Mouse (Mus musculus): ENCODE results near the gene Arntl2. TPM values are rescaled to one million over a fixed set of nuclear protein-coding genes. Genes with fewer than 3 reads are reported as not detected.

Arntl2 gene
- polyA plus RNA-seq, 1 experiment: 25.6 TPM

DNA sequence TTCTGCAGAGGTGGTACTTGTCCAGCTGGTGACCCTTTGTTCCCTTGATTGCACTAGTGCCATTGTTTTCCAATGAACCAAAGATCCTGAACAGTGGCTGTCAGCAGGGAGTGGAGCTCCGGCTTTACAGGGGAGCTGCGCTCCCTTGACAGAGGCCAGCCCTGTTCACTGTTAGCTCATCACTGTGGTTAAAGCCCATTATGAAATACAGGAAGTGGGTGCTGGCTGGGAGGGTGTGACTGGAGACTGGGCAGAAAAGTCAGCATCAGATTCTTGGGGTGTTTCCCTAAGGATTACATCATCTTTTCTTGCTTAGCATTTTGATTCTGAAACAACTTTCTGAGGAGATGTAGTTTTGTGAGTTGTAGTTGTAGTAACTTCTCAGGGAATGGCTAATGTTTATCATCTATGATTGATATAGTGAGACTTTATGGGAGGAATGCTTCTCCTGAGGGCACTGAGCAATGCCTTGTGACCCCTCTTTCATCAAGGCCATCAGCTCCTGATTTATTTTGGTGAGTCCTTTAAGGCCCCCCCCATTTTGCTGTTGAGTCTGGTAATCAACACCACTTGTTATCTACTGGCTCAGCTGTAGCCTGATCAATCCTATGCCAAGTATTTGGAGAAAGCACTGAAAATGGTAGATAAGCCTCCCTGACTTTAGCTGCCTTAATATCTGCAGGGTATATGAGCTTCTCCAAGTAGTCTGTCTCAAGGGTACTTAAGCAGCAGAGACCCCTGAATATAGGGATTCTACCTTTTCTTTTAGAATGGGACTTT lies 19.1 kb upstream of the Arntl2 start:
- Histone ChIP-seq H3K4me1 (ENCODE audit: control insufficient read depth, insufficient read depth, low read length) (no peaks in the 10 kb centered on the region), H3K27ac (ENCODE audit: insufficient read depth, low read length) (no peak overlapping the region), H3K4me3 (ENCODE audit: insufficient read depth, low read length) (no peak overlapping the region)
- TF ChIP-seq POLR2A (IDR thresholded peaks at IDR 0.05; ENCODE audit: extremely low read depth, insufficient read depth, low read length) (no peak), CTCF (IDR thresholded peaks at IDR 0.05; ENCODE audit: extremely low read depth, insufficient read depth, low read length) (no peak)

DNA sequence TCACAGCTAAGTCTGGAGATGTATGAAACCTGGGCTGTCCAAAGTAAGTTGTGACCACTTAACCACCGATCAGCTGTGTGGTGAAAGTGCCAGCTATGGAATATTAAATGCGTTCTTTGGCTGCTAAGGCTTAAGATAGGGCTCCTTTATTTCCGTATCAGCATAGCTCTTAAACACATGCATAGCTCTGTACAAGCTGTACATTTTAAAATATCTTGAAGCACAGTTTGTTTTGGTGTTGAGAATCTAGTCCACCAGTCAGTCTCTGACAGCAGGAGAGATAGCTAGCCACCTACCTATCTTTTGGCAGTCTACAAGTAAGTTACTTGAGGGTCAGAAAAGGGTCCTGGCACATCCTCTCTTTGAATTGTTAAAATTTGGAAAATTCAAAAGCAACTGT lies 17.8 kb upstream of the Arntl2 start:
- Histone ChIP-seq H3K4me3 (ENCODE audit: insufficient read depth, low read length) (no peak overlapping the region), H3K4me1 (ENCODE audit: control insufficient read depth, insufficient read depth, low read length) (no peaks in the 10 kb centered on the region), H3K27ac (ENCODE audit: insufficient read depth, low read length) (no peak overlapping the region)
- TF ChIP-seq CTCF (IDR thresholded peaks at IDR 0.05; ENCODE audit: extremely low read depth, insufficient read depth, low read length) (no peak), POLR2A (IDR thresholded peaks at IDR 0.05; ENCODE audit: extremely low read depth, insufficient read depth, low read length) (no peak)

DNA sequence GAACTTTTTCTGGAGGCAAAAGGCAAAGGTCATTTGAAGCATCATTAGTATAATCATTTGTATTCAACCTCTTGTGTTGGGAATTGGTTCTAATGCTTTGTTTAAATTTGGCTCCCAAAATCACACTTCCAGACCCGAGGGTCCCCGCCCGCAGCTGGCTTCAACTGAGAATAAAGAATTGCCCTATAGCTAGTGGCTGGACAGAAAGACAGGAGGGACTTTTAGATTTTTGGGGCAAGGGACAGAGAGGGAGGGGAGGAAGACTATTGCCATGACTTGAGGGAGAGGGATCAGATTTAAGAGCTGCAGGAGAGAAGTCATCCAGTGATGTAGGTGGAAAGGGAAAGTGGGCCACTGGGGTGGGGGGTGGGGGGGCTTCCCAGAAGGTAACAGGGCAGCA lies 14.3 kb upstream of the Arntl2 start:
- no peak overlapping the region for H3K4me3 ChIP-seq (ENCODE audit: insufficient read depth, low read length)
- no peak overlapping the region for H3K27ac ChIP-seq (ENCODE audit: insufficient read depth, low read length)
- TF ChIP-seq CTCF (IDR thresholded peaks at IDR 0.05; ENCODE audit: extremely low read depth, insufficient read depth, low read length) (no peak), POLR2A (IDR thresholded peaks at IDR 0.05; ENCODE audit: extremely low read depth, insufficient read depth, low read length) (no peak)
- no peaks in the 10 kb centered on the region for H3K4me1 ChIP-seq (ENCODE audit: control insufficient read depth, insufficient read depth, low read length)

DNA sequence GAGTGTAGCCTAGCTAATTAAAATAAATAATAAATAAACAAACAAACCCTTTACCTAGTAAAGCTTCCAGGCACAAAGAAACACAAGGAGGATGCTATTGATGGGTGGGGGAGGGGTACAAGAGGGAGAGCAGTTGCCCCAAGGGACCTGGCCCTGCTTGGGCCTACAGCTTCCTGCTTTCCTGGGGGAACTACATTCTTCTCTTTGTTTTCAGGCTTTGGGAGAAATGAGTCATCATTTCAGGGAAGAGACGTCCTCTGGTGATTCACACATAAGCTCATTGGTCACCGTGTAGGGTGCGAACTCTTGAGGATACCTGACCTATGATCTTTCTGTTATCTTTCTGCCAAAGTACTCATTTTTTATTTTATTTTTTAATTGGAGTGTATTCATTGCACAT lies 2.3 kb upstream of the Arntl2 start:
- TF ChIP-seq POLR2A (IDR thresholded peaks at IDR 0.05; ENCODE audit: extremely low read depth, insufficient read depth, low read length): no peak
- no peak for TF ChIP-seq CTCF (IDR thresholded peaks at IDR 0.05; ENCODE audit: extremely low read depth, insufficient read depth, low read length)
- H3K4me3 ChIP-seq (ENCODE audit: insufficient read depth, low read length): no peak overlapping the region
- H3K27ac ChIP-seq (ENCODE audit: insufficient read depth, low read length): no peak overlapping the region
- H3K4me1 ChIP-seq (ENCODE audit: control insufficient read depth, insufficient read depth, low read length): peaks cover 3% of the 10 kb centered on the region

DNA sequence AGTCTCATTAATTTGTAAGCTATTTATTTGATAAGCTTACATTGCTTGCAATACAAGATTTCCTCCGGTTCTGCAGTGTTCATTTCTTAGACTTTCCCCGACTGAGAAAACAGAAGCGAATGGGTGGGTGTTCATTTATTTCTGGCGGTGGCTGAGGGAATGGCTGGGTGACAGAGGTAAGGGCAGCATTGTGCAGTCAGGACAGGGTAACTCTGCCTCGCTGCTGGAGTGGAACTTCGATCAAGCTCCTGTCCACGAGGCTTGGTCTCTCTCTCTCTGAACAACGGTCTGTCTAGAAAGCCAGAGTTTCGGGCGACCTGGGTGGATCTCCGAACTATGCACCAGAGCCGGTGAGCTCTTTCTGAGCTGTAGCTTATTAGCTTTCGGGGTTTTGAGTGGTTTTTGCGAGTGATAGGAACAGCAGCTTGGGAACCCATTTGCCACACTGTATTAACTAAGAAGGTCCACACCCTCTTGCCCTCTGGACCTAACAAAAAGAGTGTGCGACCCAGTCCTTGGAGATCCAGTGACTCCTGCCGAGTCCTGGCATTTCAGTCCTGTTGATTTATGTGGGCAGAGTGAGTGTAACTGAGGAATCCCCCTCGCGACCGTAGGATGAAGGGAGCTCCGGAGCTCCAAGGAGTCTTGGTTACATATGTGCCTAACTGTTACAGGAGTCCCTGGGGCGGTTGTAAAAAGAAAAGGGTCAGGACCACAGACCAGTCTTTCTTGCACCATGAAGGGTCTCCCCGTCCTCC lies 510 bp upstream of the Arntl2 start:
- TF ChIP-seq CTCF (IDR thresholded peaks at IDR 0.05; ENCODE audit: extremely low read depth, insufficient read depth, low read length): no peak
- H3K27ac ChIP-seq (ENCODE audit: insufficient read depth, low read length): no peak overlapping the region
- peaks cover 3% of the 10 kb centered on the region for H3K4me1 ChIP-seq (ENCODE audit: control insufficient read depth, insufficient read depth, low read length)
- peak overlapping the region; percentile 70 for H3K4me3 ChIP-seq (ENCODE audit: insufficient read depth, low read length)

DNA sequence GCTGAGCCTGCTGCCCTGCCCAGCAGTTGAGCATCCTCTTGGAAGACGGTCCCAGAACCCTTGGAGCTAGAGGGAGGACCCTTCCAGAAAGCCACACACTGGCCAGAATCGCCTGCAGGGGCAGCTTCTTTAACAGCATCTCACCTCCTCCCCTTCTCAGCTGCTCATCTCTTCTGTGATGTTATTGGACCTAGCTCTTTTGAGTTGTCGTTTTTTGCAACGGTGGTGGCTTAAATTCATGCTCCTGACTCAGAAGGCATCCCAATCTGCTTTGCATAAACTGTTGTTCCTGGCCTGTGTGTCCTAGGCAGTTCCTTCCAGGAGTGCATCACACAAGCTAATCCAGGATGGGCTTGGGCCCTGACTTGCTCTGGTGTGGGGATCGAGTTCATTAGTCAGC lies 1.6 kb downstream of the Arntl2 start:
- H3K27ac ChIP-seq (ENCODE audit: insufficient read depth, low read length): no peak overlapping the region
- peaks cover 3% of the 10 kb centered on the region for H3K4me1 ChIP-seq (ENCODE audit: control insufficient read depth, insufficient read depth, low read length)
- TF ChIP-seq POLR2A (IDR thresholded peaks at IDR 0.05; ENCODE audit: extremely low read depth, insufficient read depth, low read length): no peak
- no peak for TF ChIP-seq CTCF (IDR thresholded peaks at IDR 0.05; ENCODE audit: extremely low read depth, insufficient read depth, low read length)
- no peak overlapping the region for H3K4me3 ChIP-seq (ENCODE audit: insufficient read depth, low read length)

DNA sequence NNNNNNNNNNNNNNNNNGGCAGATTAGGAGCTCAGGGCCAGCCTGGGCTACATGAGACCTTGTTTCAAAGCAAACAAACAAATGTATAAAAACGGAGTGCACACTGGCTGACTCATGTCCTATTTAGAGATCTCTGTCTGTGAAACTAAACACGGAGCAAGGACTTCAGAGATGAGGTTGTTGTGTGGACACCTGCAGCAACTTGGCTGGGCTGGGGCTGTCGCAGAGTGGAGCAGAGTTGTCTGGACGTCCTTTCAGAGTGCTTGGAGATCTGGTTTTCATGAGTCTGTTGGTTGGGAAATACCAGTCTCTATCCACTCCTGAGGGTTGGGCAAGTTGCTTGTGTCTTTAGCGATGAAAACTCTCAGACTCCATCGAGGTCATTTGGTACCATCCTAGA lies 14.1 kb downstream of the Arntl2 start:
- Histone ChIP-seq H3K27ac (ENCODE audit: insufficient read depth, low read length) (no peak overlapping the region), H3K4me3 (ENCODE audit: insufficient read depth, low read length) (no peak overlapping the region), H3K4me1 (ENCODE audit: control insufficient read depth, insufficient read depth, low read length) (no peaks in the 10 kb centered on the region; the same call in 1 of the 2 replicates)
- TF ChIP-seq POLR2A (IDR thresholded peaks at IDR 0.05; ENCODE audit: extremely low read depth, insufficient read depth, low read length) (no peak), CTCF (IDR thresholded peaks at IDR 0.05; ENCODE audit: extremely low read depth, insufficient read depth, low read length) (no peak)

DNA sequence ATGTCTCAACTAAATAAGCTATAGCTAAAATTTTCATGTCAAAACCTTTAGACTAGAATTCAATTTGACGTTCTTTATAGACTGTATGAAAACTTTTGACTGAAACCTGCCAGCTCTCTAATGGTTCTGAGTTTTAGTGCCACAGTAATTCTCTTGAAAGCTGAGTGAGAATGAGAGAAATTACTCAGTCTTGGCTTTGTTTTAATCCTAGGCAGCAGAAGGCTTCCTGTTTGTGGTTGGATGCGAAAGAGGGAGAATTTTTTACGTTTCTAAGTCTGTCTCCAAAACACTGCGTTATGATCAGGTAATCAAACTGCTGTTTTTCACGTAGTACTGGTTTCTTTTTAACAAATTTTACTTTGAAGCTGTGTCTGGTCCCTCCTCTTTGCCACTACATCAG lies 17.2 kb downstream of the Arntl2 start:
- TF ChIP-seq CTCF (IDR thresholded peaks at IDR 0.05; ENCODE audit: extremely low read depth, insufficient read depth, low read length) (no peak), POLR2A (IDR thresholded peaks at IDR 0.05; ENCODE audit: extremely low read depth, insufficient read depth, low read length) (no peak)
- no peak overlapping the region for H3K4me3 ChIP-seq (ENCODE audit: insufficient read depth, low read length)
- no peaks in the 10 kb centered on the region; the same call in 1 of the 2 replicates for H3K4me1 ChIP-seq (ENCODE audit: control insufficient read depth, insufficient read depth, low read length)
- no peak overlapping the region for H3K27ac ChIP-seq (ENCODE audit: insufficient read depth, low read length)

DNA sequence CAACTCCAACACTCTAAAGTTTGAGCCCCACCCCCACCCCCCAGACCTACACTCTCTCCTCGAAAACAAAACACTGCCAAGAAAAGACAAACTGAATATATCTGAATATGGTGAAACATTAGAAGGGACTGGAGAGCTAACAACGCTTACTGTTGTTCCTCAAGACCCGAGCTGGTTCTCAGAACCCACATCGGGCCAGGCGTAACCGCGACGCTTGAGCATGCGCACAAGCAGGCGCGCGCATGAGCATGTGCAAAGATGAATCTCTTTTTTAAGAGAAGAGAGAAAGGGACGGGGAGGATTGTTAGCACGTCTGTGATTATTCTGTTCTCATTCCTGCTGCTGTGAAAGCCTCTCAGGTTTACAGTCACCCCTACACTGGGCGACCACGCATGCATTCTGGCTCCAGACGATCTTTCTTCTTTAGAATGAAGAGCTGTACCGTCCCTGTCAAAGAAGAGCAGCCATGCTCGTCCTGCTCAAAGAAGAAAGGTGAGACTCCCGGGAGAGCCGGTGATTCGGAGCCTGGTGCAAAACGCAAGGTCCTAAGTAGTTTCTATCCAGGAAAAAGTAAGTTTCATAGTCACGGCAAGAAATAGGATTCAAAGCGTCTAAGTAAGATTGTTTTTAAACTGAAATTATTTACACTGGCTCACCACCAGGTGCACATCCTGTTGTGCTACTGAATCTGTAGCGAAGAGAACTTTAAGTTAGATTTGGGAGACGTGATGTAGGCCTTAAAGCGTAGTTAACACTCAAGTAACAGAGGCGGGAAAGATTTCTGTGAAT lies 24.5 kb downstream of the Arntl2 start:
- H3K4me3 ChIP-seq (ENCODE audit: insufficient read depth, low read length): no peak overlapping the region
- TF ChIP-seq POLR2A (IDR thresholded peaks at IDR 0.05; ENCODE audit: extremely low read depth, insufficient read depth, low read length): no peak
- no peak for TF ChIP-seq CTCF (IDR thresholded peaks at IDR 0.05; ENCODE audit: extremely low read depth, insufficient read depth, low read length)
- no peak overlapping the region for H3K27ac ChIP-seq (ENCODE audit: insufficient read depth, low read length)
- H3K4me1 ChIP-seq (ENCODE audit: control insufficient read depth, insufficient read depth, low read length): no peaks in the 10 kb centered on the region

Measured in cortical plate, adult 2 months (tissue).